7 mouse cellular contexts compared by ENCODE assay signal in genomic region chr16:31664287-31664597, GRCm38 (mm10). TPM values are rescaled to one million over a fixed set of nuclear protein-coding genes. Genes with fewer than 3 reads are reported as not detected.
DNase-seq lines count a peak whose midpoint lies in the region; ATAC-seq lines count a peak whose summit lies in the region.

No protein-coding gene starts in this region.

- no peaks in the 10 kb centered on the region for H3K9me3 ChIP-seq in lung, embryonic 15.5 days
- no peaks in the 10 kb centered on the region for H3K9me3 ChIP-seq in embryonic facial prominence, embryonic 14.5 days (ENCODE audit: control insufficient read depth, low read length)
- no peaks in the 10 kb centered on the region for H3K9me3 ChIP-seq in limb, embryonic 11.5 days (ENCODE audit: control insufficient read depth, low read length)
- H3K9me3 ChIP-seq in neural tube, embryonic 15.5 days (replicated peaks), result no peaks in the 10 kb centered on the region

- H3K4me3 ChIP-seq in lung, embryonic 15.5 days, result peak overlapping the region; percentile 98
- peak overlapping the region; percentile 97 for H3K4me3 ChIP-seq in embryonic facial prominence, embryonic 14.5 days (ENCODE audit: low read depth, low read length)
- peak overlapping the region; percentile 88 for H3K4me3 ChIP-seq in limb, embryonic 11.5 days (ENCODE audit: low read depth, low read length)
- peak overlapping the region; percentile 62 for H3K4me3 ChIP-seq in neural tube, embryonic 15.5 days (replicated peaks)

- intact Hi-C loops in gastrocnemius, postnatal 14 days (cut with DNase I; ENCODE audit: low total_unique reads), result no loop called here

- under 1% methylated on average over 36 of the region's 36 CpGs for WGBS in lung, embryonic 15.5 days
- 0% methylated on average over 3 of the region's 36 CpGs for WGBS in embryonic facial prominence, embryonic 14.5 days
- under 1% methylated on average over 33 of the region's 36 CpGs for WGBS in limb, embryonic 11.5 days
- WGBS in neural tube, embryonic 15.5 days, result 1% methylated on average over 36 of the region's 36 CpGs

- no peak for DNase-seq in lung, postnatal 4 days
- no peak for DNase-seq in embryonic facial prominence, embryonic 14.5 days (ENCODE audit: low spot score)
- DNase-seq in limb, embryonic 11.5 days (ENCODE audit: low spot score), result no peak
- no peak for DNase-seq in adrenal gland, postnatal 14 days
- no peak for DNase-seq in gastrocnemius, postnatal 14 days

- H3K36me3 ChIP-seq in lung, embryonic 15.5 days, result peaks cover 13% of the 10 kb centered on the region
- peaks cover 22% of the 10 kb centered on the region for H3K36me3 ChIP-seq in embryonic facial prominence, embryonic 14.5 days (ENCODE audit: control insufficient read depth, insufficient read depth, low read length)
- H3K36me3 ChIP-seq in limb, embryonic 11.5 days (ENCODE audit: control insufficient read depth, insufficient read depth, low read length), result 0 out of 2 replicates have a peak, but pooled peaks cover 2% of the 10 kb centered on the region
- 0 out of 2 replicates have a peak, but pooled peaks cover 2% of the 10 kb centered on the region for H3K36me3 ChIP-seq in neural tube, embryonic 15.5 days

- ATAC-seq in lung, embryonic 15.5 days (ENCODE audit: borderline replicate concordance, extremely low read depth, low FRiP score, low TSS enrichment), result peak; percentile 77
- ATAC-seq in embryonic facial prominence, embryonic 14.5 days (ENCODE audit: low read depth), result peak; percentile 70
- peak; percentile 56 for ATAC-seq in limb, embryonic 11.5 days (ENCODE audit: insufficient number of reproducible peaks, low FRiP score, low TSS enrichment, low read depth)
- peak; percentile 82 for ATAC-seq in neural tube, embryonic 15.5 days (ENCODE audit: low FRiP score)

- H3K27me3 ChIP-seq in lung, embryonic 15.5 days, result no peaks in the 10 kb centered on the region
- no peaks in the 10 kb centered on the region for H3K27me3 ChIP-seq in embryonic facial prominence, embryonic 14.5 days (replicated peaks; ENCODE audit: control insufficient read depth, insufficient read depth, low read length)
- no peaks in the 10 kb centered on the region for H3K27me3 ChIP-seq in limb, embryonic 11.5 days (ENCODE audit: control insufficient read depth, insufficient read depth, low read length)
- H3K27me3 ChIP-seq in neural tube, embryonic 15.5 days (replicated peaks), result peaks cover 2% of the 10 kb centered on the region; the same call in 1 of the 2 replicates

- H3K4me1 ChIP-seq in lung, embryonic 15.5 days, result peaks cover 25% of the 10 kb centered on the region
- peaks cover 18% of the 10 kb centered on the region for H3K4me1 ChIP-seq in embryonic facial prominence, embryonic 14.5 days (ENCODE audit: control insufficient read depth, insufficient read depth, low read length)
- H3K4me1 ChIP-seq in limb, embryonic 11.5 days (ENCODE audit: control insufficient read depth, insufficient read depth, low read length), result no peaks in the 10 kb centered on the region
- peaks cover 17% of the 10 kb centered on the region for H3K4me1 ChIP-seq in neural tube, embryonic 15.5 days

- H3K9ac ChIP-seq in lung, embryonic 15.5 days, result peak overlapping the region; percentile 86
- H3K9ac ChIP-seq in embryonic facial prominence, embryonic 14.5 days (ENCODE audit: low read depth, low read length), result peak overlapping the region; percentile 94
- peak overlapping the region; percentile 94 for H3K9ac ChIP-seq in limb, embryonic 11.5 days (ENCODE audit: low read length)
- peak overlapping the region; percentile 80 for H3K9ac ChIP-seq in neural tube, embryonic 15.5 days (replicated peaks)

- peak overlapping the region; percentile 71 for H3K4me2 ChIP-seq in lung, embryonic 15.5 days
- H3K4me2 ChIP-seq in embryonic facial prominence, embryonic 14.5 days (ENCODE audit: low read depth, low read length), result peak overlapping the region; percentile 80
- H3K4me2 ChIP-seq in limb, embryonic 11.5 days (ENCODE audit: low read depth, severe bottlenecking), result peak overlapping the region; percentile 60
- H3K4me2 ChIP-seq in neural tube, embryonic 15.5 days, result peak overlapping the region; percentile 82

- peak overlapping the region; percentile 97 for H3K27ac ChIP-seq in lung, embryonic 15.5 days
- peak overlapping the region; percentile 95 for H3K27ac ChIP-seq in embryonic facial prominence, embryonic 14.5 days (replicated peaks; ENCODE audit: low read depth, low read length)
- peak overlapping the region; percentile 92 for H3K27ac ChIP-seq in limb, embryonic 11.5 days (replicated peaks; ENCODE audit: low read depth, low read length)
- peak overlapping the region; percentile 80 for H3K27ac ChIP-seq in neural tube, embryonic 15.5 days (replicated peaks)

RNA-seq across cellular contexts. Expression of gene Dlg1, which starts 1.0 kb away (rescaled TPM):
- polyA plus RNA-seq in lung, embryonic 15.5 days (2015; fragmentation: Nextera tagmentation; extraction: Ambion mirVana), result 21.4 and 23.0 TPM in 2 replicates
- 32.6 and 33.9 TPM in 2 replicates for polyA plus RNA-seq in embryonic facial prominence, embryonic 14.5 days (2014; fragmentation: Nextera tagmentation; extraction: Ambion mirVana)
- 32.5 and 34.2 TPM in 2 replicates for polyA plus RNA-seq in limb, embryonic 11.5 days (2014; fragmentation: Nextera tagmentation; extraction: Ambion mirVana)
- polyA plus RNA-seq in neural tube, embryonic 15.5 days (2015; fragmentation: Nextera tagmentation; extraction: Ambion mirVana), result 13.0 and 15.5 TPM in 2 replicates
- total RNA-seq in adrenal gland, postnatal 14 days (2021), result 94.7 and 96.5 TPM in 2 replicates
- 10 to 100 TPM; 26.4 to 30.9 TPM for total RNA-seq in gastrocnemius, postnatal 14 days (2021)
